Mouse (Mus musculus): ENCODE data around the gene Tmem80. TPM values are rescaled to one million over a fixed set of nuclear protein-coding genes. Genes with fewer than 3 reads are reported as not detected.

Tmem80 gene
- 10 to 100 TPM; 30.5 to 34.9 TPM for total RNA-seq (2021)

- DNase-seq (ENCODE audit: low spot score in 2 of 2): peak; percentile 99 to 100
- intact Hi-C loops (cut with DNase I): loop anchor here (5.0 kb wide), 1 partner anchor 65 kb away; the partner anchor contains the start of gene Taldo1
Measured at GRCm38 (mm10) chr7:141327469-141328372, at the start of gene Tmem80, which contains the start of gene Deaf1. Gene Tmem80 (plus strand): TSS chr7:141327739. Gene Deaf1 (minus strand): TSS chr7:141327690.

DNA sequence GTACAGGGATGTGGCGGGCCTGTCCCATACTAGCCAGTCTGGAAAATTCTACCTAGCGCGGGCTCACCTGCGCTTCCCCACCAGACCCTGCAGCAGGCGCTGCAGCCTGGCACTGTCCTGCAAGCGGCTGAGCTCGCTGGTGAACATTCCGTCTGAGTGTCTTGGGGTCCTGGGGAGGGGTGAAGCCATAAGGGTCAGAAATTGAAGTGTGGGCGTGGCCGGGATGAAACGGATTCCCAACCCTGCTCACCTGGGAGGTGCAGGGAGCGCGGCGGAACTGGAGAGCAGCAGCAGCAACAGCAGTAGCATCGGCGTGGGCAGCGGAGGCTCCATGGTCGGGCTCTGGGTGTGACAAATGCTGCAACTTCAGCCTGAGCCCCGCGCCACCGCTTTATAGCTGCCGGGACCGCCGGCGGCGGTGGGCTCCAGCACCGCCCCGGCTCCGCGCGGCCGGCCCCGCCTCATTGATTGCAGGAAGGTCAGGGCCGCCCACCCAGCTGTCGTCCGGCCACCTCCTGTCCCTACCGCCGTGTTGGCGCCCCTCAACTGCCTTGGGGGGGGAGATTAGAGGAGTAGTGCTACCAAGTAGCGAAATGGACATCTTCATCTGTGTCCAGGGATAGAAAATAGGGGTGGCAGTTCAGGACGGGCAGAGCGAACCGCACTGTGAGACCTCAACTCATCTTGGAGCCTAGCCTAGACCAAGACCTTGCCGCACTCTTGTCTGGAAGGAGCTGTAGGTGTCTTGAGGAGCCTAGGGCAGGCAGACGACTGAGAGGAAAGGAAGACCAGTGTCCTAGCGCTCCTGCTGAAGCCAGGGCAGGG, 48.6 kb upstream of the Tmem80 start, which contains the start of gene Sct:
Gene Sct (minus strand): TSS at position 368 of the 825 bp plus-strand sequence.
- intact Hi-C loops (cut with DNase I): no loop called here

DNA sequence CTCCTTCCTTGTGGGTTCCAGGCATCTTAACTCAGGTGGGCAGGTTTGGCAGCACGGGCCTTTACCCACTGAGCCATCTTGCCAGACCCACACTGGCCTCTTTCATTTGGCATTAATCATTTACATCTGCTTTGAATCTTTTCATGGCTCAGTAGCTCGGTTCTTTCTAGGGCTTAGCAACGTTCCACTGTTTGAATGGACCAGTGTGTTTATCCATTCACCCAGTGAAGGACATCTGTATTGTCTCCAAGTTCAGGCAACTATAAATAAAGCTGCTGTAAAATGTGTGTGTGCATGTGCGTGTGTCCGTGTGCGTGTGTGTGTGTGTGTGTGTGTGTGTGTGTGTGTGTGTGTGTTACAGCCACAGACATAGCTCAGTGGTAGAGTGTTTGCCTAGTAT, 46.1 kb upstream of the Tmem80 start:
- DNase-seq (ENCODE audit: low spot score in 2 of 2): no peak
- intact Hi-C loops (cut with DNase I): no loop called here

More for the DNA sequence above, 48.6 kb upstream of the Tmem80 start, which contains the start of gene Sct:
- DNase-seq (ENCODE audit: low spot score in 2 of 2): no peak

DNA sequence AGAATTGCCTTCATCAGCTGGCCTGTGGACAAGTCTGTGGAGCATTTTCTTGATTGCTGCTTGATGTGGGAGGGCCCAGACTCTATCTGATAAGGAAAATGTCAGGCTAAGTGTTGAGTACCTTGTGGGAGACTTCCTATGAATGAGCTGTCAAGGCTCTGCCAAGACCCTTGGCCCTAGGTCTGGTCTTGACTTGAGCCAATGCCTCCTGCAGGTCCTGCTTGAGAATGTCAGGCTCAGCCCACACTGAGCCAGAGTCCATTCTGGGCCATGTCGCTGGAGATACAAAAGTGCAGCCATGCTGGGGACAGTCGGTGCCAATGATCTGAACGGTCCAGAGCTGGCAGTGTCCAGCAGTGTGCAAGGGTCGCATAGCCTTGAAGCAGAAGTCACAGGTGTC, 44.8 kb upstream of the Tmem80 start:
- no peak for DNase-seq (ENCODE audit: low spot score in 2 of 2)
- intact Hi-C loops (cut with DNase I): no loop called here

- intact Hi-C loops (cut with DNase I): no loop called here
- DNase-seq (ENCODE audit: low spot score in 2 of 2): no peak
Measured at GRCm38 (mm10) chr7:141288042-141288441, 39.5 kb upstream of the Tmem80 start.

- intact Hi-C loops (cut with DNase I): no loop called here
- peak; percentile 45 to 50 for DNase-seq (ENCODE audit: low spot score in 2 of 2)
Measured at GRCm38 (mm10) chr7:141291921-141292582, 35.5 kb upstream of the Tmem80 start, which contains the start of gene Drd4. Gene Drd4 (plus strand): TSS chr7:141292006.

GRCm38 (mm10) chr7:141292583-141293388, 34.8 kb upstream of the Tmem80 start:
- intact Hi-C loops (cut with DNase I): no loop called here
- DNase-seq (ENCODE audit: low spot score in 2 of 2): no peak

DNA sequence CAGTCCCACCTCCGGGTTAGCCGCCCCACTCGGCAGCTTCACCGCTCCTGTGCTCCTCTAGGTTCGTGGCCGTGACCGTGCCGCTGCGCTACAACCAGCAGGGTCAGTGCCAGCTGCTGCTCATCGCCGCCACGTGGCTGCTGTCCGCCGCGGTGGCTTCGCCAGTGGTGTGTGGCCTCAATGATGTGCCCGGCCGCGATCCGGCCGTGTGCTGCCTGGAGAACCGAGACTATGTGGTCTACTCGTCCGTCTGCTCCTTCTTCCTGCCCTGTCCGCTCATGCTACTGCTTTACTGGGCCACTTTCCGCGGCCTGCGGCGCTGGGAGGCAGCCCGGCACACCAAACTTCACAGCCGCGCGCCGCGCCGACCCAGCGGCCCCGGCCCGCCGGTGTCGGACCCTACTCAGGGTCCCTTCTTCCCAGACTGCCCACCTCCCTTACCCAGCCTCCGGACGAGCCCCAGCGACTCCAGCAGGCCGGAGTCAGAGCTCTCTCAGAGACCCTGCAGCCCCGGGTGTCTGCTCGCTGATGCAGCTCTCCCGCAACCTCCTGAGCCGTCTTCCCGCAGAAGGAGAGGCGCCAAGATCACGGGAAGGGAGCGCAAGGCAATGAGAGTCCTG, 33.6 kb upstream of the Tmem80 start:
- no peak for DNase-seq (ENCODE audit: low spot score in 2 of 2)

DNA sequence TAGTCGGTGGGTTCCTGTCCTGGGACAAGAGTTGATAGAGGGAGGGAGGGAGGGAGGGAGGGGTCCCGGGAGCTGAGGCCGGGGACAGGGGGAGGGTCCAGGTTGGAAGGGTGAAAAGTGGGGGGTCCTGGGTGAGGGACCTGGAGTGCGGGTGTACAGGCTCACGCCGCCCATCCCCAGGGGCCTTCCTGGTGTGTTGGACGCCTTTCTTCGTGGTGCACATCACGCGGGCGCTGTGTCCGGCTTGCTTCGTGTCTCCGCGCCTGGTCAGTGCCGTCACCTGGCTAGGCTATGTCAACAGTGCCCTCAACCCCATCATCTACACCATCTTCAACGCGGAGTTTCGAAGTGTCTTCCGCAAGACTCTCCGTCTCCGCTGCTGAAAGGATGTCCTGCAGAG, 33.1 kb upstream of the Tmem80 start:
- intact Hi-C loops (cut with DNase I): no loop called here
- no peak for DNase-seq (ENCODE audit: low spot score in 2 of 2)

More for the DNA sequence above, 33.6 kb upstream of the Tmem80 start:
- intact Hi-C loops (cut with DNase I): no loop called here

GRCm38 (mm10) chr7:141297926-141298650, 29.5 kb upstream of the Tmem80 start:
- DNase-seq (ENCODE audit: low spot score in 2 of 2): no peak
- intact Hi-C loops (cut with DNase I): no loop called here

GRCm38 (mm10) chr7:141299175-141299574, 28.4 kb upstream of the Tmem80 start:
- intact Hi-C loops (cut with DNase I): no loop called here
- DNase-seq (ENCODE audit: low spot score in 2 of 2): no peak

DNA sequence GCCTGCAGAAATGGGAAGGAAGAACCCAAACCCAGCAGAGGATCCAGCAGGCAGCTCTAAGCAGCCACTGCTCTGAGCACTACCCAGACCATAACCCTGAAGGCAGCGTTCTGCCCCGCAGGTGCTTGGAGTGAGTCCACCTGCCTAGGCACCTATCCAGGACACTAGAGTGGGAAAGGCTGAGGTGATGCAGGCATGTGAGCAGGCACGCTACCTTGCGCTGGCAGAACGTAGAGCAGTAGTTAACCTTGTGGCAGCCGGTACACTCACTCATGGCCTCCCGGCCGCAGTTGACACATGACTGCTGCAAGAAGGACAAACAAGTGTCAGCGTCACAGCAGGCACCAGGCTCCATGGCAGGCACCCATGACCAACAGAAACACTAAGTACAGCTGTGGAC, 26.2 kb upstream of the Tmem80 start:
- no peak for DNase-seq (ENCODE audit: low spot score in 2 of 2)
- intact Hi-C loops (cut with DNase I): no loop called here

DNA sequence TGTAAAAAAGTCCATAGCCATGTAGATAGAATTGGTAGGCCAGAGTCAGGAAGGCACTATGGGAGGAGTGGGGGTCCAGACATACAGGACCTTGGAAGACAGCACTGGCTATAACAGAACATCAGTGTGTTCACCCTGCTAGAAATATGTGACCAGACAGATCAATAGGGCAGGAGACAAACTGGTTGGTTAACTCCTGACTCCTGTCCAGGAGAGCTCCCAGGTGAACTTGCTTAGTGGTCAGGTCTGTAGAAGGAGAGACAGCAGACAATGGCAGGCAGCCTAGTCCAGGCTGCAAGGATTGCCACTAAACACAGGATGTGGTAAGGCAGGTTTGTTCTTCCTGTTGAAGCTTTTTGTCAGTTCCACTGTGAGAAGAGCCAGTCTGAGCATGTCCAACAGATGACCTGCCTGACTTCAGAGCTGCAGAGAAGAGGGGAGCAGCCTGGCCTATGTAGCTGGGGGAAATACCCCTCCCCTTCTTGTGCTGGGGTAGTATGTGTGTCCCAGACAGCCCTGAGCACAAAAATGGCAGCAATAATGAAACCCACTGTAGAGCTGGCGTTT, 24.8 kb upstream of the Tmem80 start:
- intact Hi-C loops (cut with DNase I): no loop called here
- no peak for DNase-seq (ENCODE audit: low spot score in 2 of 2)

DNA sequence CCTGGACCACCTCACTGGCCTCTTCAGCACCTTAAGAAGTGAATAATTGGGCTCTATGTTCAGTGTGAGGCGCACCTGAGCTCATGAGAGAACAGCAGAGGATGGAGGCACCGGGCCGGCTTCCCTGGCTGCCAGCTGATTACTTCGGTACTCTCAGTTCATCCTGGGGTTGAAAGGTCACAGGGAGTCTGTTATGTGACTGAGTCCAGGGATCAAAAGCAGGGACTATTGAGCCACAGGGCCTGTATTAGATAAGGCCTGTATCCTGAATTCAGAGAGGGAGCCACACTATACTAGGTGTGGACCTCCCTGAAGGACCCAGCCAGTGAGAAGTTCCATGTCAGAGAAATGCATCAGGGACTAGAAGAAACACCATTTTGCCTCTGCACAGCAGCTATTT, 23.0 kb upstream of the Tmem80 start:
- DNase-seq (ENCODE audit: low spot score in 2 of 2): no peak
- intact Hi-C loops (cut with DNase I): no loop called here

DNA sequence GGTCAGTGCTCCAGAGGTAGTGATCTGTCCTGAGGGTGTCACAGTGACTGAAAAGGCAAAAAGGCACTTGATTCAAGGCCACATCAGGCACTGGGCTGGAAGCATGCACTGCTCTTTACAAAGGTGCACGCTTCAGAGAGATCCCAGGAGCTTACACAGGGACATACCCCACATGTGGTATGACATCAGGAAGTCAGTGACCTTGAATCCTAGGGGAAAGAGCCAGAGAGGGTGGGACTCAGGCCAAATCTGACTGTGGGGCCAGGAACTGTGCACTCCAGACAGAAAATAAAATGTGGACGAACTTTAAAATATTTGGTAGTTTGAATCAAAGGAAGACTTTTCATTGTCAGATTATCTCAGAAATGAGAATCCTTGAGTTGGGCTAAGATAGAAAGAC, 13.1 kb upstream of the Tmem80 start:
- intact Hi-C loops (cut with DNase I): no loop called here
- no peak for DNase-seq (ENCODE audit: low spot score in 2 of 2)

DNA sequence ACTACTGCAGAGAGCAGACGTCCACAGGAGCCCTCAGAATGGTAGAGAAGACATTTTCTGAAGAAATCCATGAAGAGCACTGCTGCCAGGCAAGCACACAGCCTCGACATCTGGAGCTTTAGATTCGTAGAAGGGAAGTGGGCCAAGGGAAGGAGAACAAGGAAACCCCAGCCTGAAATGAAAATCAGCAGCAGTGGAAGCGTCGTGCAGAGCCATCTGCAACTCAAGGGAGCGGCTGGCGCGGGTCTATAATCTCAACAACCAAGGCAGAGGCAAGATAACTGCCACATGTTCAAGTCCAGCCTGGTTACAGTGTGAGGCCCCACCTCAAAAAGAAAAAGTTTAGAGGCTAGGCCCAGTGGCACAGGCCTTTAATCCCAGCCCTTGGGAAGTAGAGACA, 12.5 kb upstream of the Tmem80 start:
- no peak for DNase-seq (ENCODE audit: low spot score in 2 of 2)
- intact Hi-C loops (cut with DNase I): no loop called here

- intact Hi-C loops (cut with DNase I): no loop called here
- peak in 1 of 2 experiments; percentile 39 for DNase-seq (ENCODE audit: low spot score in 2 of 2)
Measured at GRCm38 (mm10) chr7:141315974-141316373, 11.6 kb upstream of the Tmem80 start.
